Mouse (Mus musculus): ENCODE measurements around the gene Sub1. TPM values are rescaled to one million over a fixed set of nuclear protein-coding genes. Genes with fewer than 3 reads are reported as not detected.

Gene Sub1
- polyA plus RNA-seq, 1 experiment from 2014 or later: 460 TPM

DNA sequence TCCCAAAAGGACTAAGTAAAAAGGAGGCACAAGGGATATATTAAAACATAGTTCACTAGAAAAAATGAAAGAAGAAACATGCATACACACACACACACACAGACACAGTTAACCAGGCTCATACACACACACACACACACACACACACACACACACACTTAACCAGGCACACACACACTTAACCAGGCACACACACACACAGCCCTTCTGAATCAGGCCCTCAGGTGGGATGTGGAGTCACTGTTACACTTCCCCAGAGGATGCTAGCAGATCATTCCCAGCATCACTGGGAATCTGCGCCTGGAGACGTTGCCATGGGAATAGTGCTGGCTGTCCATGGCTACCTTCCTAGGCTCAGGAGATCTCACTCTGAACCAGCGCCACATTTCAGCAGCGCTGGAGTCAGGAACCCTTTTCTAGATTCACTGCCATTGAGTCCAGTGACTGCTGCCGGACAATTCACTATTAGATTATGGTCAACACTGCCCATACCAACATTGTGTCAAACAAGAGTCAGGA, 30.2 kb upstream of the Sub1 start:
- H3K27me3 ChIP-seq (replicated peaks; ENCODE audit: control insufficient read depth, insufficient read depth, low read length): no peaks in the 10 kb centered on the region
- no peaks in the 10 kb centered on the region for H3K36me3 ChIP-seq (ENCODE audit: control insufficient read depth, insufficient read depth)
- no peak for ATAC-seq
- TF ChIP-seq CTCF (IDR thresholded peaks at IDR 0.05; ENCODE audit: low read depth): no peak
- no peak overlapping the region for H3K9ac ChIP-seq (ENCODE audit: low read depth, low read length)
- H3K27ac ChIP-seq (ENCODE audit: low read depth, low read length): no peak overlapping the region
- no peaks in the 10 kb centered on the region for H3K4me1 ChIP-seq (replicated peaks; ENCODE audit: control insufficient read depth, insufficient read depth, low read length)
- 89% methylated on average over 5 of the region's 5 CpGs for WGBS
- H3K4me2 ChIP-seq (replicated peaks; ENCODE audit: low read depth): no peak overlapping the region
- no peak overlapping the region for H3K4me3 ChIP-seq (ENCODE audit: low read depth, low read length)
- H3K9me3 ChIP-seq (ENCODE audit: control insufficient read depth): no peaks in the 10 kb centered on the region

DNA sequence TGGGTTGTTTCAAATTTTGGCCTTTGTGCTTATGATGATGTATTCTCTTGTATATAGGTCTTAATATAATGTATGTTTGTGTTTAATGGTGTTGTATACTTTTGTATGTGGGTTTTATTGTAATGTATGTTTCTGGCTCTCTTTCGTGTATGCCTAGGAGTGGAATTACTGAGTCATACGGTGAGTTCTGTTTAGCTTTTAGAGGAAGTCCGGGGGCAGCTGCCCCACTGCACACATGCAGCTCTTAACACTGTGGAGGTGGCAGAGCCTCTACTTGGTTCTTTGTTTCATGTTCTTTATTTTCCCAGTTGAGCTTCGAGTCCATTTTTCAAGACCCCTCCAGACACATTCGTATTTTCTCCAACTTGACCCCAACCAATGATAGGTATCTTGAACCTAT, 29.2 kb upstream of the Sub1 start:
- 70% methylated on average over 5 of the region's 5 CpGs for WGBS
- Histone ChIP-seq H3K9me3 (ENCODE audit: control insufficient read depth) (no peaks in the 10 kb centered on the region), H3K36me3 (ENCODE audit: control insufficient read depth, insufficient read depth) (no peaks in the 10 kb centered on the region), H3K4me2 (replicated peaks; ENCODE audit: low read depth) (no peak overlapping the region), H3K27me3 (replicated peaks; ENCODE audit: control insufficient read depth, insufficient read depth, low read length) (no peaks in the 10 kb centered on the region), H3K4me3 (ENCODE audit: low read depth, low read length) (no peak overlapping the region), H3K9ac (ENCODE audit: low read depth, low read length) (no peak overlapping the region), H3K27ac (ENCODE audit: low read depth, low read length) (no peak overlapping the region), H3K4me1 (replicated peaks; ENCODE audit: control insufficient read depth, insufficient read depth, low read length) (no peaks in the 10 kb centered on the region)
- TF ChIP-seq CTCF (IDR thresholded peaks at IDR 0.05; ENCODE audit: low read depth): no peak
- no peak for ATAC-seq

DNA sequence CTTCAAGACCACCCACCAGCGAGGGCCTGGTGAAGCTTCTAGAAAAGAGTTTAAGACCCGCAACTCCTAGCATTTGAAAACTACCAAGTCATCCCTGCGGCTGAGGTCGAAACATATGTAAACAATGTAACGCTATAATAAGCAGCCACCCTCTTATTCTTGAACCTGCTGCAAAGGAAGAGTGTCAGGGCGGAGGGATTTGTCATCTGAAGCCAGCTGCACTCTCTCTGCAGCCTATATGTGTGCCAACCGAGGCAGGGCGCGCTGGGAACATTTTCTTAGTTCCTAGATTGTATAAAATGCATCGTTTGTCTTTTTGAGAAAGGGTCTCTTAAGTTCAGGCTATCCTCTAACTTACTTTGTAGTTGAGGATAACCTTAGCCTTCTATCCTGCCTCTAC, 28.6 kb upstream of the Sub1 start:
- no peak for TF ChIP-seq CTCF (IDR thresholded peaks at IDR 0.05; ENCODE audit: low read depth)
- 62% methylated on average over 10 of the region's 10 CpGs for WGBS
- no peak for ATAC-seq
- H3K9me3 ChIP-seq (ENCODE audit: control insufficient read depth): no peaks in the 10 kb centered on the region
- no peak overlapping the region for H3K4me2 ChIP-seq (replicated peaks; ENCODE audit: low read depth)
- no peak overlapping the region for H3K27ac ChIP-seq (ENCODE audit: low read depth, low read length)
- no peaks in the 10 kb centered on the region for H3K36me3 ChIP-seq (ENCODE audit: control insufficient read depth, insufficient read depth)
- H3K27me3 ChIP-seq (replicated peaks; ENCODE audit: control insufficient read depth, insufficient read depth, low read length): no peaks in the 10 kb centered on the region
- no peak overlapping the region for H3K9ac ChIP-seq (ENCODE audit: low read depth, low read length)
- no peaks in the 10 kb centered on the region for H3K4me1 ChIP-seq (replicated peaks; ENCODE audit: control insufficient read depth, insufficient read depth, low read length)
- no peak overlapping the region for H3K4me3 ChIP-seq (ENCODE audit: low read depth, low read length)

DNA sequence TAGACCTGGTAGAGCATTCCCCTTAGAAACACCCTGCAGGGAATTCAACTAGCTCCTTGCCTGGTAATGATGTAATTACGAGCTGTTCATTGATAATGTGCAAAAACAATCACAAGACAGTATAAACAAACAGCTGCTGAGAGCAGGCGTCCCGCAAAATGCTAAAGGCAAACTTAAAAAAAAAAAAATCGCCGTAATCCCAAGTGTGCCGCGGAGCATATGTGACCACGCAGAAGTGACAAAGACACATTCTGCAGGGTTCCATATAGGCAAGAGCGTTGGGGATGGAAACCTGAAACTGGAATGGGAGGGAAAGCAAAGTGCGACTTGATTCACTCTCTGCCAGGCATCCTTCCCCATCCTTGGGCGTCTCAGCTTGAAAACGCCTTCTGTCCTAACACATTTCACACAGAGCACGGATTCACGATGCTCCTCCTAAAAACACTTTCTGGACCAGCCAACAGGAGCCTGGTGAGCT, 28.0 kb upstream of the Sub1 start:
- H3K27ac ChIP-seq (ENCODE audit: low read depth, low read length): no peak overlapping the region
- H3K27me3 ChIP-seq (replicated peaks; ENCODE audit: control insufficient read depth, insufficient read depth, low read length): no peaks in the 10 kb centered on the region
- H3K9ac ChIP-seq (ENCODE audit: low read depth, low read length): no peak overlapping the region
- no peaks in the 10 kb centered on the region for H3K9me3 ChIP-seq (ENCODE audit: control insufficient read depth)
- no peak for ATAC-seq
- 48% methylated on average over 14 of the region's 14 CpGs for WGBS
- no peak overlapping the region for H3K4me3 ChIP-seq (ENCODE audit: low read depth, low read length)
- H3K4me1 ChIP-seq (replicated peaks; ENCODE audit: control insufficient read depth, insufficient read depth, low read length): no peaks in the 10 kb centered on the region
- H3K4me2 ChIP-seq (replicated peaks; ENCODE audit: low read depth): no peak overlapping the region
- H3K36me3 ChIP-seq (ENCODE audit: control insufficient read depth, insufficient read depth): no peaks in the 10 kb centered on the region
- TF ChIP-seq CTCF (IDR thresholded peaks at IDR 0.05; ENCODE audit: low read depth): no peak

DNA sequence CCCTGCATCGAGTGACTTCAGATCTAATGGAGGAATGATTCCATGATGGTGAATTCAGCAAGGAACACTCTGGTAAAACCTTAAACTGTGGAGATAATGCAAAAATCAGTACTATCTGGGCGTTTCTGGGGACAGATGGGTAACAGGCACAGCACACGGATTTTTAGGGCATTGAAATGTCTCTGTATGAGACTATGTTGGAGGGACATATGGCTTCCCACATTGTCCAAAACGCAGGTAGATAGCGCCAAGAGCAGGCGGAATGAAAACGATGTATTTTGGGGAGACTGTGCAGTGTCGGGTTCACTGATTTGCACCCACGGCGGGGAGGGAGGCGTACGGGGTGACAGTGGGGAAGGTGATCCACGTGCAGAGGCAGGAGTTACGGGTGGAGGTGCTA, 22.7 kb upstream of the Sub1 start:
- TF ChIP-seq CTCF (IDR thresholded peaks at IDR 0.05; ENCODE audit: low read depth): no peak

DNA sequence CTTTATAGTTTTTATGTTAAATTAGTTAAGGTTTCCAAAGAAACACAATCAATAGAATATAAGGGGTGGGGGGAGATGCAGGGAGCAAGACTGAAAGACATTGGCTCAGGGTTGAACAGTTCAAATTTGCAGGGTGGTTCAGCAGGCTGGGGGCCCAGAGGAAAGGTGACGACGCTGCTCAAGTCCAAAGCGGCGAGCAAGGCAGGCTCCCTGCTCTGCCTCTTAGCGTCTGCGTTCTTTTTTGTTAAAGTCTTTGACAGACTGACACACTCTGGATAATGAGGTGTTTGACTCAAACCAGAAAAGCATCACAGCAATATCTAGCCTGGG, 21.6 kb upstream of the Sub1 start:
- WGBS: 82% methylated on average over 6 of the region's 6 CpGs
- no peaks in the 10 kb centered on the region for H3K4me1 ChIP-seq (replicated peaks; ENCODE audit: control insufficient read depth, insufficient read depth, low read length)
- no peak overlapping the region for H3K4me3 ChIP-seq (ENCODE audit: low read depth, low read length)
- H3K27me3 ChIP-seq (replicated peaks; ENCODE audit: control insufficient read depth, insufficient read depth, low read length): no peaks in the 10 kb centered on the region
- ATAC-seq: no peak
- H3K27ac ChIP-seq (ENCODE audit: low read depth, low read length): no peak overlapping the region
- no peak overlapping the region for H3K9ac ChIP-seq (ENCODE audit: low read depth, low read length)
- no peak for TF ChIP-seq CTCF (IDR thresholded peaks at IDR 0.05; ENCODE audit: low read depth)
- H3K36me3 ChIP-seq (ENCODE audit: control insufficient read depth, insufficient read depth): no peaks in the 10 kb centered on the region
- no peaks in the 10 kb centered on the region for H3K9me3 ChIP-seq (ENCODE audit: control insufficient read depth)
- no peak overlapping the region for H3K4me2 ChIP-seq (replicated peaks; ENCODE audit: low read depth)

More for the DNA sequence above, 22.7 kb upstream of the Sub1 start:
- H3K4me1 ChIP-seq (replicated peaks; ENCODE audit: control insufficient read depth, insufficient read depth, low read length): no peaks in the 10 kb centered on the region
- 91% methylated on average over 14 of the region's 14 CpGs for WGBS
- no peak for ATAC-seq
- no peak overlapping the region for H3K4me3 ChIP-seq (ENCODE audit: low read depth, low read length)
- H3K4me2 ChIP-seq (replicated peaks; ENCODE audit: low read depth): no peak overlapping the region
- no peaks in the 10 kb centered on the region for H3K36me3 ChIP-seq (ENCODE audit: control insufficient read depth, insufficient read depth)
- H3K9me3 ChIP-seq (ENCODE audit: control insufficient read depth): no peaks in the 10 kb centered on the region
- no peak overlapping the region for H3K27ac ChIP-seq (ENCODE audit: low read depth, low read length)
- no peak overlapping the region for H3K9ac ChIP-seq (ENCODE audit: low read depth, low read length)
- no peaks in the 10 kb centered on the region for H3K27me3 ChIP-seq (replicated peaks; ENCODE audit: control insufficient read depth, insufficient read depth, low read length)

Measured in intestine, postnatal 0 days (tissue).